Mouse (Mus musculus) CH12.LX (cell line): ENCODE measurements around the gene Cdk9. TPM values are rescaled to one million over a fixed set of nuclear protein-coding genes. Genes with fewer than 3 reads are reported as not detected.

ENCODE experiments used
- DNase-seq: peaks from one replicate; pipeline ENCODE4 v3.0.0-alpha.2; 2013; ENCODE audit errors: extremely low read depth
- H3K27ac ChIP-seq: 2 replicates; pipeline ENCODE4 v1.5.1; 2012; ENCODE audit warnings: low read depth, mild to moderate bottlenecking, control low read depth, moderate library complexity; ENCODE audit not compliant: insufficient read depth
- H3K27me3 ChIP-seq: replicated peaks from 2 replicates; pipeline ENCODE3; 2012; ENCODE audit warnings: inconsistent platforms
- H3K36me3 ChIP-seq, 2 experiments: replicated peaks in 1 of 2; 2 replicates each; pipeline versions ENCODE3 to v1.6.1; 2012; ENCODE audit warnings: inconsistent platforms in 1 of 2, low read length in 1 of 2, mild to moderate bottlenecking in 1 of 2, mixed read lengths in 1 of 2, moderate library complexity in 1 of 2; ENCODE audit not compliant: control insufficient read depth in 1 of 2, insufficient read depth in 1 of 2
- H3K4me1 ChIP-seq, 2 experiments: 2 replicates each; pipeline ENCODE4 v1.6.1; 2012; ENCODE audit warnings: inconsistent platforms in 1 of 2, moderate library complexity in 1 of 2; ENCODE audit not compliant: insufficient read depth in 2 of 2, control insufficient read depth in 1 of 2
- H3K4me2 ChIP-seq: 2 replicates; pipeline ENCODE4 v1.6.1; 2012; ENCODE audit warnings: low read depth, mild to moderate bottlenecking, control low read depth; ENCODE audit not compliant: poor library complexity, insufficient read depth, severe bottlenecking
- H3K4me3 ChIP-seq, 3 experiments: fragments of 150-350 bp in 1 of 3; sonication (generic) in 1 of 3; replicated peaks in 1 of 3; 2 replicates each; pipeline versions ENCODE3 to v1.5.1; 2011 to 2012; ENCODE audit warnings: low read depth in 2 of 3, low read length in 2 of 3, mild to moderate bottlenecking in 2 of 3, moderate library complexity in 2 of 3, control low read depth in 1 of 3, improper control_type of control experiment in 1 of 3, inconsistent platforms in 1 of 3, mixed read lengths in 1 of 3; ENCODE audit not compliant: poor library complexity in 1 of 3
- H3K79me2 ChIP-seq: replicated peaks from 2 replicates; pipeline ENCODE4 v1.6.1; 2012; ENCODE audit warnings: mild to moderate bottlenecking, moderate library complexity; ENCODE audit not compliant: control insufficient read depth, poor library complexity, insufficient read depth, severe bottlenecking; ENCODE audit errors: extremely low read depth
- H3K9ac ChIP-seq: 2 replicates; pipeline ENCODE4 v1.6.1; 2012; ENCODE audit warnings: low read depth, mild to moderate bottlenecking, control low read depth, moderate library complexity; ENCODE audit not compliant: insufficient read depth
- H3K9me3 ChIP-seq: replicated peaks from 2 replicates; pipeline ENCODE3; 2012; ENCODE audit warnings: low read length, inconsistent platforms, mixed read lengths
- BHLHE40 ChIP-seq: IDR thresholded peaks from 2 replicates; pipeline ENCODE4 v1.6.1; 2011; ENCODE audit warnings: mild to moderate bottlenecking, low read depth, low read length, improper control_type of control experiment
- CHD2 ChIP-seq: IDR thresholded peaks from 2 replicates; pipeline ENCODE4 v1.6.1; 2011; ENCODE audit warnings: low read length, improper control_type of control experiment
- CTCF ChIP-seq, 2 experiments: IDR thresholded peaks in 1 of 2; conservative IDR thresholded peaks in 1 of 2; 2 replicates each; pipeline ENCODE4 v1.5.1; 2011 to 2012; ENCODE audit warnings: low read depth in 2 of 2, low read length in 2 of 2, improper control_type of control experiment in 1 of 2, inconsistent platforms in 1 of 2, mild to moderate bottlenecking in 1 of 2, moderate library complexity in 1 of 2
- E2F4 ChIP-seq: IDR thresholded peaks from 2 replicates; pipeline ENCODE4 v1.6.1; 2011; ENCODE audit warnings: low read depth, low read length, improper control_type of control experiment; ENCODE audit not compliant: insufficient replicate concordance
- ELF1 ChIP-seq: IDR thresholded peaks from 2 replicates; pipeline ENCODE4 v1.6.1; 2014; ENCODE audit warnings: low read depth, mild to moderate bottlenecking, inconsistent platforms, low read length, improper control_type of control experiment
- ETS1 ChIP-seq: conservative IDR thresholded peaks from 2 replicates; pipeline ENCODE4 v1.6.1; 2012; ENCODE audit warnings: low read depth, mild to moderate bottlenecking, inconsistent platforms, low read length, improper control_type of control experiment, moderate library complexity
- HCFC1 ChIP-seq: IDR thresholded peaks from 2 replicates; pipeline ENCODE4 v1.6.1; 2012; ENCODE audit warnings: low read depth, mild to moderate bottlenecking, inconsistent platforms, low read length, improper control_type of control experiment
- IRF4 ChIP-seq: IDR thresholded peaks from 2 replicates; pipeline ENCODE4 v1.6.1; 2014; ENCODE audit warnings: low read depth, mild to moderate bottlenecking, inconsistent platforms, low read length, improper control_type of control experiment
- KAT2A ChIP-seq: IDR thresholded peaks from 2 replicates; pipeline ENCODE4 v1.6.1; 2012; ENCODE audit warnings: low read length, improper control_type of control experiment, inconsistent platforms; ENCODE audit not compliant: insufficient replicate concordance
- MEF2A ChIP-seq: IDR thresholded peaks from 2 replicates; pipeline ENCODE4 v1.6.1; 2014; ENCODE audit warnings: low read depth, mild to moderate bottlenecking, inconsistent platforms, low read length, improper control_type of control experiment, borderline replicate concordance
- POLR2AphosphoS2 ChIP-seq: IDR thresholded peaks from 2 replicates; pipeline ENCODE4 v1.6.1; 2011; ENCODE audit warnings: low read depth, low read length, improper control_type of control experiment
- RAD21 ChIP-seq: IDR thresholded peaks from 2 replicates; pipeline ENCODE4 v1.6.1; 2011; ENCODE audit warnings: low read depth, mild to moderate bottlenecking, low read length, improper control_type of control experiment, moderate library complexity
- RCOR1 ChIP-seq: conservative IDR thresholded peaks from 2 replicates; pipeline ENCODE4 v1.6.1; 2012; ENCODE audit warnings: low read depth, mild to moderate bottlenecking, inconsistent platforms, low read length, improper control_type of control experiment
- TCF12 ChIP-seq: IDR thresholded peaks from 2 replicates; pipeline ENCODE4 v1.6.1; 2014; ENCODE audit warnings: low read depth, mild to moderate bottlenecking, inconsistent platforms, low read length, improper control_type of control experiment
- UBTF ChIP-seq: IDR thresholded peaks from 2 replicates; pipeline ENCODE4 v1.6.1; 2012; ENCODE audit warnings: low read depth, mild to moderate bottlenecking, inconsistent platforms, low read length, improper control_type of control experiment, moderate library complexity
- dilution Hi-C: fragments of 300-500 bp; cut with MboI; formaldehyde crosslinking; loops from 2 replicates; pipeline ENCODE4 v1.14.3; 2020; ENCODE audit warnings: low sequenced_read_pairs; ENCODE audit not compliant: extremely low pct_unique_long_range_greater_than_20kb, extremely low pct_ligation_motif_present
- in situ Hi-C: fragments of 300-500 bp; cut with MboI; formaldehyde crosslinking; loops from 3 replicates; pipeline ENCODE4 v1.14.3; 2019; ENCODE audit warnings: low sequenced_read_pairs, low pct_ligation_motif_present, low pct_unique_long_range_greater_than_20kb, mixed read lengths
- polyA plus RNA-seq: library from polyadenylated mRNA; unstranded; fragments of >175 nt; gene quantifications from 2 replicates; pipeline ENCODE4 v1.2.1, GENCODE M21; 2012; ENCODE audit warnings: low read depth; ENCODE audit not compliant: insufficient read length
- total RNA-seq, 2 experiments: library from RNA; depleted of rRNA; stranded (reverse); fragments of 300-350 nt in 1 of 2; fragments of >200 nt in 1 of 2; gene quantifications; 2 replicates each; pipeline ENCODE4 v1.2.3; 2012 to 2014

The Cdk9 gene
- total and polyA plus RNA-seq, 3 experiments, result 41.7 to 136 (median 73.7) TPM

- peaks cover 17 to 50% of the 10 kb centered on the region in 2 experiments for H3K4me1 ChIP-seq
- H3K79me2 ChIP-seq, result no peaks in the 10 kb centered on the region
- no peak overlapping the region for H3K4me3 ChIP-seq
- dilution Hi-C loops, result no loop called here
- H3K36me3 ChIP-seq, result no peaks in the 10 kb centered on the region
- TF ChIP-seq IRF4 (no peak), POLR2AphosphoS2 (no peak), KAT2A (no peak), RAD21 (no peak), RCOR1 (no peak), CTCF (conservative IDR thresholded peaks at IDR 0.05 in 1 of 2, IDR thresholded peaks at IDR 0.05 in 1 of 2; ENCODE audit: low read depth in 2 of 2, low read length in 2 of 2) (no peak)
- no peak for DNase-seq
- no peak overlapping the region for H3K4me2 ChIP-seq
- H3K27ac ChIP-seq, result no peak overlapping the region
- no peaks in the 10 kb centered on the region for H3K9me3 ChIP-seq
- no peaks in the 10 kb centered on the region for H3K27me3 ChIP-seq
- in situ Hi-C loops, result no loop called here
- no peak overlapping the region for H3K9ac ChIP-seq
These were observed 54.0 kb downstream of the Cdk9 start for GRCm38 (mm10) chr2:32658873-32659272.

GRCm38 (mm10) chr2:32655826-32656225, 57.0 kb downstream of the Cdk9 start:
- DNase-seq, result peak; percentile 52
- dilution Hi-C loops (no loop called here), in situ Hi-C loops (no loop called here)
- TF ChIP-seq UBTF (no peak), E2F4 (no peak), MEF2A (0 out of 2 replicates have a peak, but pooled peaks have one; percentile 31), HCFC1 (peak; percentile 35; the same call in 1 of the 2 replicates), IRF4 (peak; percentile 49; the same call in 1 of the 2 replicates), ELF1 (peak; percentile 56; the same call in 1 of the 2 replicates), BHLHE40 (peak; percentile 53), TCF12 (peak; percentile 50; the same call in 1 of the 2 replicates), CHD2 (peak; percentile 50), ETS1 (peak; percentile 36)
- Histone ChIP-seq H3K9me3 (no peaks in the 10 kb centered on the region), H3K27me3 (no peaks in the 10 kb centered on the region), H3K27ac (peak overlapping the region; percentile 26; the same call in 1 of the 2 replicates), H3K36me3 (no peaks in the 10 kb centered on the region), H3K4me1 (peaks cover 13 to 34% of the 10 kb centered on the region in 2 experiments), H3K4me3 (peak overlapping the region in 1 of 3 experiments; percentile 15), H3K9ac (no peak overlapping the region), H3K79me2 (no peaks in the 10 kb centered on the region), H3K4me2 (no peak overlapping the region)

Other genes with a start within 250 kb of the Cdk9 start
- 3.8 and 5.1 TPM in 2 replicates for gene Fam102a, start 177.7 kb downstream of the Cdk9 start, total RNA-seq (2012; rRNA removed)
- gene Fam102a, start 177.7 kb downstream of the Cdk9 start, total RNA-seq (2014; rRNA removed), result 1.3 and 1.7 TPM in 2 replicates
- gene Fam102a, start 177.7 kb downstream of the Cdk9 start, polyA plus RNA-seq, result 6.7 and 7.8 TPM in 2 replicates
- 30.9 and 38.1 TPM in 2 replicates for gene Dpm2, start 142.2 kb downstream of the Cdk9 start, total RNA-seq (2012; rRNA removed)
- gene Dpm2, start 142.2 kb downstream of the Cdk9 start, total RNA-seq (2014; rRNA removed), result 29.8 and 33.8 TPM in 2 replicates
- 63.6 and 65.7 TPM in 2 replicates for gene Dpm2, start 142.2 kb downstream of the Cdk9 start, polyA plus RNA-seq
- 0.64 and 1.3 TPM in 2 replicates for gene Pip5kl1, start 138.3 kb downstream of the Cdk9 start, total RNA-seq (2012; rRNA removed)
- 0.28 TPM in 1 of 2 replicates, not detected in the other for gene Pip5kl1, start 138.3 kb downstream of the Cdk9 start, total RNA-seq (2014; rRNA removed)
- gene Pip5kl1, start 138.3 kb downstream of the Cdk9 start, polyA plus RNA-seq, result 0.57 and 0.82 TPM in 2 replicates
- gene 9430097D07Rik, start 137.4 kb downstream of the Cdk9 start, total RNA-seq (2012; rRNA removed), result 0.13 TPM in 1 of 2 replicates, not detected in the other
- gene 9430097D07Rik, start 137.4 kb downstream of the Cdk9 start, total RNA-seq (2014; rRNA removed), result not detected in 2 replicates
- gene 9430097D07Rik, start 137.4 kb downstream of the Cdk9 start, polyA plus RNA-seq, result not detected in 2 replicates
- gene St6galnac4, start 126.0 kb downstream of the Cdk9 start, total RNA-seq (2012; rRNA removed), result 51.9 and 57.4 TPM in 2 replicates
- gene St6galnac4, start 126.0 kb downstream of the Cdk9 start, total RNA-seq (2014; rRNA removed), result 45.9 and 58.3 TPM in 2 replicates
- 81.7 and 87.0 TPM in 2 replicates for gene St6galnac4, start 126.0 kb downstream of the Cdk9 start, polyA plus RNA-seq
- gene St6galnac6, start 113.4 kb downstream of the Cdk9 start, total RNA-seq (2012; rRNA removed), result 13.9 and 14.3 TPM in 2 replicates
- gene St6galnac6, start 113.4 kb downstream of the Cdk9 start, total RNA-seq (2014; rRNA removed), result 12.9 and 13.2 TPM in 2 replicates
- 10.7 and 13.3 TPM in 2 replicates for gene St6galnac6, start 113.4 kb downstream of the Cdk9 start, polyA plus RNA-seq
- 2.9 and 3.9 TPM in 2 replicates for gene Ak1, start 91.3 kb downstream of the Cdk9 start, total RNA-seq (2012; rRNA removed)
- gene Ak1, start 91.3 kb downstream of the Cdk9 start, total RNA-seq (2014; rRNA removed), result 1.4 TPM in 2 replicates
- gene Ak1, start 91.3 kb downstream of the Cdk9 start, polyA plus RNA-seq, result 1.5 and 2.8 TPM in 2 replicates
- gene Eng, start 66.5 kb downstream of the Cdk9 start, total RNA-seq (2012; rRNA removed), result 0.13 TPM in 2 replicates
- gene Eng, start 66.5 kb downstream of the Cdk9 start, total RNA-seq (2014; rRNA removed), result 0.08 TPM in 1 of 2 replicates, not detected in the other
- 0.44 and 0.47 TPM in 2 replicates for gene Eng, start 66.5 kb downstream of the Cdk9 start, polyA plus RNA-seq
- gene Fpgs, start 8.9 kb downstream of the Cdk9 start, total RNA-seq (2012; rRNA removed), result 31.8 and 34.1 TPM in 2 replicates
- gene Fpgs, start 8.9 kb downstream of the Cdk9 start, total RNA-seq (2014; rRNA removed), result 37.9 and 41.8 TPM in 2 replicates
- 52.4 and 59.2 TPM in 2 replicates for gene Fpgs, start 8.9 kb downstream of the Cdk9 start, polyA plus RNA-seq
- 10.2 and 11.1 TPM in 2 replicates for gene Sh2d3c, start 8.0 kb upstream of the Cdk9 start, total RNA-seq (2012; rRNA removed)
- gene Sh2d3c, start 8.0 kb upstream of the Cdk9 start, total RNA-seq (2014; rRNA removed), result 4.8 and 5.1 TPM in 2 replicates
- gene Sh2d3c, start 8.0 kb upstream of the Cdk9 start, polyA plus RNA-seq, result 22.0 and 25.8 TPM in 2 replicates
- gene 6330409D20Rik, start 27.9 kb upstream of the Cdk9 start, total RNA-seq (2012; rRNA removed), result not detected in 2 replicates
- not detected in 2 replicates for gene 6330409D20Rik, start 27.9 kb upstream of the Cdk9 start, total RNA-seq (2014; rRNA removed)
- 0.41 and 0.46 TPM in 2 replicates for gene 6330409D20Rik, start 27.9 kb upstream of the Cdk9 start, polyA plus RNA-seq
- gene Tor2a, start 44.2 kb upstream of the Cdk9 start, total RNA-seq (2012; rRNA removed), result 49.9 and 53.8 TPM in 2 replicates
- gene Tor2a, start 44.2 kb upstream of the Cdk9 start, total RNA-seq (2014; rRNA removed), result 37.5 and 41.4 TPM in 2 replicates
- 28.5 and 33.3 TPM in 2 replicates for gene Tor2a, start 44.2 kb upstream of the Cdk9 start, polyA plus RNA-seq
- gene Ttc16, start 62.6 kb upstream of the Cdk9 start, total RNA-seq (2012; rRNA removed), result 0.81 and 0.97 TPM in 2 replicates
- 0.11 TPM in 1 of 2 replicates, not detected in the other for gene Ttc16, start 62.6 kb upstream of the Cdk9 start, total RNA-seq (2014; rRNA removed)
- gene Ttc16, start 62.6 kb upstream of the Cdk9 start, polyA plus RNA-seq, result 0.24 TPM in 1 of 2 replicates, not detected in the other
- gene Ptrh1, start 62.7 kb upstream of the Cdk9 start, total RNA-seq (2012; rRNA removed), result 9.2 and 11.1 TPM in 2 replicates
- 1.4 and 1.7 TPM in 2 replicates for gene Ptrh1, start 62.7 kb upstream of the Cdk9 start, total RNA-seq (2014; rRNA removed)
- 4.6 and 6.9 TPM in 2 replicates for gene Ptrh1, start 62.7 kb upstream of the Cdk9 start, polyA plus RNA-seq
- gene Cfap157, start 71.4 kb upstream of the Cdk9 start, total RNA-seq (2012; rRNA removed), result not detected in 2 replicates
- not detected in 2 replicates for gene Cfap157, start 71.4 kb upstream of the Cdk9 start, total RNA-seq (2014; rRNA removed)
- gene Cfap157, start 71.4 kb upstream of the Cdk9 start, polyA plus RNA-seq, result 0.23 and 0.67 TPM in 2 replicates
- gene Stxbp1, start 134.2 kb upstream of the Cdk9 start, total RNA-seq (2012; rRNA removed), result 1.4 and 2.5 TPM in 2 replicates
- 1.5 and 1.6 TPM in 2 replicates for gene Stxbp1, start 134.2 kb upstream of the Cdk9 start, total RNA-seq (2014; rRNA removed)
- gene Stxbp1, start 134.2 kb upstream of the Cdk9 start, polyA plus RNA-seq, result 8.3 and 10.4 TPM in 2 replicates
- 0.55 and 0.80 TPM in 2 replicates for gene Fam129b, start 163.0 kb upstream of the Cdk9 start, total RNA-seq (2012; rRNA removed)
- gene Fam129b, start 163.0 kb upstream of the Cdk9 start, total RNA-seq (2014; rRNA removed), result 0.19 and 0.26 TPM in 2 replicates
- gene Fam129b, start 163.0 kb upstream of the Cdk9 start, polyA plus RNA-seq, result 0.49 and 0.50 TPM in 2 replicates
- 2,275 and 2,528 TPM in 2 replicates for gene Rpl12, start 248.5 kb upstream of the Cdk9 start, total RNA-seq (2012; rRNA removed)
- gene Rpl12, start 248.5 kb upstream of the Cdk9 start, total RNA-seq (2014; rRNA removed), result 1,298 and 1,607 TPM in 2 replicates
- 87.8 and 91.3 TPM in 2 replicates for gene Rpl12, start 248.5 kb upstream of the Cdk9 start, polyA plus RNA-seq
- gene Lrsam1, start 248.5 kb upstream of the Cdk9 start, total RNA-seq (2012; rRNA removed), result 9.5 and 10.2 TPM in 2 replicates
- 4.6 and 5.0 TPM in 2 replicates for gene Lrsam1, start 248.5 kb upstream of the Cdk9 start, total RNA-seq (2014; rRNA removed)
- gene Lrsam1, start 248.5 kb upstream of the Cdk9 start, polyA plus RNA-seq, result 4.7 and 5.4 TPM in 2 replicates